Mouse (Mus musculus) heart, postnatal 0 days (tissue): ENCODE measurements around the gene Slmap. TPM values are rescaled to one million over a fixed set of nuclear protein-coding genes. Genes with fewer than 3 reads are reported as not detected.

Source experiments
- ATAC-seq: fragments of 200-750 bp; cut with Nextera tagmentation; 2 replicates; pipeline ENCODE4 v1.8.0; 2017; ENCODE audit warnings: low read depth, moderate number of reproducible peaks, moderate library complexity; ENCODE audit not compliant: insufficient read depth
- DNase-seq: peaks from one replicate; pipeline ENCODE4 v3.0.0-alpha.2; 2016; ENCODE audit warnings: low spot score
- H3K27ac ChIP-seq: fragments of 300-500 bp; sonication (generic); 2 replicates; pipeline ENCODE4 v1.5.1; 2014; ENCODE audit warnings: low read depth, mild to moderate bottlenecking
- H3K27me3 ChIP-seq: fragments of 300-500 bp; sonication (generic); 2 replicates; pipeline ENCODE4 v1.6.1; 2014; ENCODE audit warnings: low read length, mixed read lengths; ENCODE audit not compliant: control insufficient read depth, insufficient read depth
- H3K36me3 ChIP-seq: fragments of 300-500 bp; sonication (generic); replicated peaks from 2 replicates; pipeline ENCODE4 v1.6.1; 2014; ENCODE audit warnings: low read length, mixed read lengths; ENCODE audit not compliant: control insufficient read depth, insufficient read depth
- H3K4me1 ChIP-seq: fragments of 300-500 bp; sonication (generic); 2 replicates; pipeline ENCODE4 v1.6.1; 2014; ENCODE audit warnings: antibody characterized with exemption; ENCODE audit not compliant: control insufficient read depth, insufficient read depth
- H3K4me2 ChIP-seq: fragments of 300-500 bp; sonication (generic); 2 replicates; pipeline ENCODE4 v1.6.1; 2014; ENCODE audit warnings: low read depth, mild to moderate bottlenecking, low read length, moderate library complexity
- H3K4me3 ChIP-seq: fragments of 300-500 bp; sonication (generic); 2 replicates; pipeline ENCODE4 v1.5.1; 2014; ENCODE audit warnings: low read depth, low read length
- H3K9ac ChIP-seq: fragments of 300-500 bp; sonication (generic); replicated peaks from 2 replicates; pipeline ENCODE4 v1.6.1; 2014; ENCODE audit warnings: low read depth, low read length, mixed read lengths
- H3K9me3 ChIP-seq: fragments of 300-500 bp; sonication (generic); replicated peaks from 2 replicates; pipeline ENCODE4 v1.6.1; 2016; ENCODE audit warnings: low read length; ENCODE audit not compliant: control insufficient read depth
- CTCF ChIP-seq: IDR thresholded peaks from 2 replicates; pipeline ENCODE4 v1.5.1; 2016; ENCODE audit warnings: antibody characterized with exemption, control low read depth, low read depth
- EP300 ChIP-seq: IDR thresholded peaks from 2 replicates; pipeline ENCODE4 v1.6.1; 2016; ENCODE audit warnings: antibody characterized with exemption, low read depth
- WGBS: fragments of 180-500 bp; shearing (Covaris S2); extraction: QIAGEN DNeasy Blood & Tissue Kit; methylation state at CpG from one replicate; pipeline ENCODE4 v1.1.7; 2014; 5-methylcytosine and 5-hydroxymethylcytosine counted together
- polyA plus RNA-seq: library from polyadenylated mRNA; unstranded; fragments of >200 nt; fragmentation: Nextera tagmentation; extraction: Ambion mirVana; gene quantifications from 2 replicates; pipeline ENCODE4 v1.2.1, GENCODE M21; 2015
- total RNA-seq: library from RNA; depleted of rRNA; stranded (reverse); fragments of >200 nt; gene quantifications from 2 replicates; pipeline ENCODE4 v1.2.3, GENCODE M21; 2014; ENCODE audit warnings: low replicate concordance

Gene Slmap
- total and polyA plus RNA-seq, 2 experiments from 2014 or later, result 140 to 146 TPM

GRCm38 (mm10) chr14:26481457-26481856 is 53.3 kb downstream of the Slmap start:
- H3K4me2 ChIP-seq, result no peak overlapping the region
- no peaks in the 10 kb centered on the region for H3K36me3 ChIP-seq
- H3K4me1 ChIP-seq, result no peaks in the 10 kb centered on the region
- no peak overlapping the region for H3K9ac ChIP-seq
- DNase-seq (no peak), ATAC-seq (no peak)
- H3K27ac ChIP-seq, result no peak overlapping the region
- WGBS, result 92% methylated on average over 1 of the region's 1 CpGs
- no peak for TF ChIP-seq EP300
- TF ChIP-seq CTCF, result no peak
- no peaks in the 10 kb centered on the region for H3K9me3 ChIP-seq
- no peak overlapping the region for H3K4me3 ChIP-seq
- no peaks in the 10 kb centered on the region for H3K27me3 ChIP-seq

DNA sequence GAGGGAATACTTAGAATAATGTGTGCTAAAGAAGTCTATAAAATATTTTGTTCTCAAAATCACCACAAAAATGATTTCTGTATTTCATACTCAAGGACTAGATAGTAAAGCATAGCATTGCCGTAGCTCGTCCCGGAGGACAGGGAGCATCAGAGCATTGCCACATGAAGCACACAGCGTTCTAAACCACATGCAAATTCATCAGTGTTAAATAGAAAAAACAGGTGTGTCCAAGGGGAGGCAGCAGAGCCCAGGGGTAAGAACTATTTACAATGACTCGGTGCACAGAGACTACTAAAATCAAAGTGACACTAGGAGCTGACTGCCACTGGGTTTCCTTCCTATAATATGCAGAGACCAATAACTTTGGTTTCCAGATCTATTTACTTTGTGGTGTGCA is 57.0 kb downstream of the Slmap start:
- Histone ChIP-seq H3K4me1 (no peaks in the 10 kb centered on the region), H3K9me3 (no peaks in the 10 kb centered on the region), H3K4me3 (no peak overlapping the region), H3K27me3 (no peaks in the 10 kb centered on the region), H3K36me3 (no peaks in the 10 kb centered on the region), H3K4me2 (no peak overlapping the region), H3K9ac (no peak overlapping the region), H3K27ac (no peak overlapping the region)
- DNase-seq (no peak), ATAC-seq (no peak)
- TF ChIP-seq EP300 (no peak), CTCF (no peak)
- whole genome bisulfite sequencing, result 95% methylated on average over 5 of the region's 5 CpGs

DNA sequence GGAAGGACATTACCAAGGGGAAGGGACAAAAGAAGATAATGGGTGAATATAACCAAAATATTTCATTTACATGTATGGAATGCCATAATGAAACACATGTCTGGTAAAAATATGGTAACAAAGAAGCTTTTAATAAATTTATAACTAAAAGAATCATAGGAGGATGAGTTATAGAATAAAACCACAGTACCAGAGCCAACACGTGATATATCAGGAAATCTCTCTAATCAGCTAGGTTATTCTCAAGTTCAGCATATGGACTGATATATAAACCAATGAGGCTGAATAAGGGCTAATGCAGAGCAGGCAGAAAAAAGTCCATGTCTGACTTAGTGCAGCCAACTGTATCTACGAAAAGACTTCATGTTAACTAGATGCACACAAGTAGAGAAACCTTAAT is 58.3 kb downstream of the Slmap start:
- TF ChIP-seq EP300, result no peak
- no peak for TF ChIP-seq CTCF
- Histone ChIP-seq H3K27ac (no peak overlapping the region), H3K4me3 (no peak overlapping the region), H3K9ac (no peak overlapping the region), H3K4me2 (no peak overlapping the region), H3K4me1 (no peaks in the 10 kb centered on the region), H3K9me3 (no peaks in the 10 kb centered on the region), H3K27me3 (no peaks in the 10 kb centered on the region), H3K36me3 (no peaks in the 10 kb centered on the region)
- DNase-seq (no peak), ATAC-seq (no peak)
- 78% methylated on average over 2 of the region's 2 CpGs for WGBS

DNA sequence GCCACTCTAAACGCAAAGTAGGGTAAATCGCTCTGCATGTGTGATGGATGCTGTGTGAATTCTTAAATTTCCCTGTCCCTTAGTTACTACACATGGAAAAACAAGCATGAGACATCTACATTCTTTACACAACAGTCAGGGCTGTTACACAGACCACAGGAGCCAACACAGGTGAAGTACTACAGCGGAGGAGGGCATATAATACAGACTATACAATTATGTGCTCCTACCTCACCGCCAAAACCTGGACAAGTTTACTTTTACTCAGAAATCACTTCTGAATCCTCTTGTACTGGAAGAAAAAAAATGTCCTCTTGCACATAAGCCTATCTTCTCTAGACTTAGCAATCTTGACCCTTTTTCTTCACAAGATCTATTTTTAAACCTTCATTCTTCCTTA is 66.8 kb downstream of the Slmap start:
- H3K4me2 ChIP-seq, result no peak overlapping the region
- H3K27me3 ChIP-seq, result no peaks in the 10 kb centered on the region
- H3K9me3 ChIP-seq, result no peaks in the 10 kb centered on the region
- 95% methylated on average over 4 of the region's 4 CpGs for WGBS
- H3K36me3 ChIP-seq, result peaks cover 9% of the 10 kb centered on the region
- peaks cover 7% of the 10 kb centered on the region; the same call in 1 of the 2 replicates for H3K4me1 ChIP-seq
- no peak overlapping the region for H3K9ac ChIP-seq
- no peak for ATAC-seq
- TF ChIP-seq EP300 (no peak), CTCF (no peak)
- H3K4me3 ChIP-seq, result no peak overlapping the region
- H3K27ac ChIP-seq, result no peak overlapping the region
- no peak for DNase-seq

DNA sequence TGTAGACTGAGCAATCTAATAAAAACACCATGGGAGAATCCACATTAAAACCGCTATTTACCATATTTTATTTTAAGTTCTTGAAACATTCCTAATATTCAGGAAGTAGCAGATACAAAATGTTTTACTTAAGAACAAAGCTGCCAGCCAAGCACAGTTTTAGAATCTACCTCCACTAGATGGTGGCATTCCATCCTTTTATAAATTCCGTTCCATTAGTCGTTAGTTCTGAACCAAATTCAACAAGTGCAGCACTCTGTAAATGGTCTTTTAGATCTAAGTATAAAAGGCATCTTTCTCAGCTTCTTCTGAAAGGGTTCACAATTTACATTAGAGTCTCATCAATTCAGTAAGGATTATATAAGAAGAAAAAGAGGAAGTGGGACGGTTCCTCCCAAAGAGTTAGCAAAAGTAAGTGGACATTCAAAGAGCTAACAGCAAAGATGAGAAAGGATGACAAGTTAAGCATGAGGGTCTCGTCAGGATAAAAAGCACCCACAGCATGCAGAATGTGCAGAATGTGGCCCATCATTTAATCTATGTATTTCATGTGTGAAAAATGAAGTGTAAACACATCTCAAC is 68.1 kb downstream of the Slmap start:
- peaks cover 7% of the 10 kb centered on the region; the same call in 1 of the 2 replicates for H3K4me1 ChIP-seq
- no peak overlapping the region for H3K4me2 ChIP-seq
- TF ChIP-seq EP300, result no peak
- TF ChIP-seq CTCF, result no peak
- H3K9me3 ChIP-seq, result no peaks in the 10 kb centered on the region
- H3K36me3 ChIP-seq, result peaks cover 21% of the 10 kb centered on the region
- 68% methylated on average over 5 of the region's 5 CpGs for WGBS
- H3K27ac ChIP-seq, result no peak overlapping the region
- DNase-seq (no peak), ATAC-seq (no peak)
- no peak overlapping the region for H3K4me3 ChIP-seq
- H3K9ac ChIP-seq, result no peak overlapping the region
- no peaks in the 10 kb centered on the region for H3K27me3 ChIP-seq

- H3K9ac ChIP-seq, result no peak overlapping the region
Observed at GRCm38 (mm10) chr14:26465898-26466297, 68.8 kb downstream of the Slmap start.

More at GRCm38 (mm10) chr14:26465898-26466297, 68.8 kb downstream of the Slmap start:
- H3K27me3 ChIP-seq, result no peaks in the 10 kb centered on the region
- ATAC-seq (no peak), DNase-seq (no peak)
- no peak overlapping the region for H3K4me2 ChIP-seq
- no peak overlapping the region for H3K4me3 ChIP-seq
- H3K27ac ChIP-seq, result no peak overlapping the region
- peaks cover 3% of the 10 kb centered on the region; the same call in 1 of the 2 replicates for H3K4me1 ChIP-seq
- TF ChIP-seq CTCF (no peak), EP300 (no peak)
- H3K9me3 ChIP-seq, result no peaks in the 10 kb centered on the region
- WGBS, result 73% methylated on average over 6 of the region's 6 CpGs
- H3K36me3 ChIP-seq, result peaks cover 27% of the 10 kb centered on the region
